Mouse (Mus musculus): ENCODE measurements around the gene Klhl26.
"Not testable (repeated sequence)": the region's sequence is repeated elsewhere in the genome, so short reads cannot be mapped to it uniquely, and the experiment has no call there.

Gene Klhl26

GRCm38 (mm10) chr8:70476333-70477268, at the start of gene Klhl26:
Gene Klhl26 (minus strand): TSS chr8:70476968.
- peak; percentile 96 to 97 for DNase-seq (ENCODE audit: low spot score in 2 of 2)

- DNase-seq (ENCODE audit: low spot score in 2 of 2) = peak; percentile 96
Observed at GRCm38 (mm10) chr8:70522592-70523403, 46.0 kb upstream of the Klhl26 start.

GRCm38 (mm10) chr8:70519606-70520005, 42.8 kb upstream of the Klhl26 start:
- no peak for DNase-seq (ENCODE audit: low spot score in 2 of 2)

- DNase-seq (ENCODE audit: low spot score in 2 of 2) = no peak
Observed at GRCm38 (mm10) chr8:70519043-70519442, 42.3 kb upstream of the Klhl26 start.

GRCm38 (mm10) chr8:70517940-70518643, 41.3 kb upstream of the Klhl26 start:
- no peak for DNase-seq (ENCODE audit: low spot score in 2 of 2)

GRCm38 (mm10) chr8:70513441-70513840, 36.7 kb upstream of the Klhl26 start:
- no peak for DNase-seq (ENCODE audit: low spot score in 2 of 2)

GRCm38 (mm10) chr8:70512253-70512903, 35.6 kb upstream of the Klhl26 start:
- DNase-seq (ENCODE audit: low spot score in 2 of 2) = no peak

- no peak for DNase-seq (ENCODE audit: low spot score in 2 of 2)
Observed at GRCm38 (mm10) chr8:70511770-70512169, 35.0 kb upstream of the Klhl26 start.

GRCm38 (mm10) chr8:70511174-70511573, 34.4 kb upstream of the Klhl26 start:
- DNase-seq (ENCODE audit: low spot score in 2 of 2) = not testable (repeated sequence)

- peak; percentile 97 to 98 for DNase-seq (ENCODE audit: low spot score in 2 of 2)
Observed at GRCm38 (mm10) chr8:70510228-70510915, 33.6 kb upstream of the Klhl26 start, which contains the start of gene Uba52. Gene Uba52 (minus strand): TSS chr8:70510801.

- DNase-seq (ENCODE audit: low spot score in 2 of 2) = no peak
Observed at GRCm38 (mm10) chr8:70509281-70509952, 32.6 kb upstream of the Klhl26 start.

GRCm38 (mm10) chr8:70507027-70507393, 30.2 kb upstream of the Klhl26 start:
- DNase-seq (ENCODE audit: low spot score in 2 of 2) = no peak

- DNase-seq (ENCODE audit: low spot score in 2 of 2) = peak; percentile 94 to 95
Observed at GRCm38 (mm10) chr8:70506328-70507026, 29.7 kb upstream of the Klhl26 start, which contains the start of gene Rex1bd. Gene Rex1bd (minus strand): TSS chr8:70506752.

GRCm38 (mm10) chr8:70505698-70506327, 29.0 kb upstream of the Klhl26 start:
- no peak for DNase-seq (ENCODE audit: low spot score in 2 of 2)

- DNase-seq (ENCODE audit: low spot score in 2 of 2) = peak; percentile 69 to 79
Observed at GRCm38 (mm10) chr8:70504851-70505250, 28.1 kb upstream of the Klhl26 start.

GRCm38 (mm10) chr8:70504291-70504716, 27.5 kb upstream of the Klhl26 start:
- no peak for DNase-seq (ENCODE audit: low spot score in 2 of 2)

GRCm38 (mm10) chr8:70503062-70503750, 26.4 kb upstream of the Klhl26 start:
- DNase-seq (ENCODE audit: low spot score in 2 of 2) = peak; percentile 34 to 49

GRCm38 (mm10) chr8:70502540-70502939, 25.8 kb upstream of the Klhl26 start:
- no peak for DNase-seq (ENCODE audit: low spot score in 2 of 2)

Measured in spleen, postnatal 36 days (tissue).